Mouse (Mus musculus) right cerebral cortex, postnatal 4 days (tissue): ENCODE results near the gene S100a8.

Source experiments
- DNase-seq: peaks from one replicate; pipeline ENCODE4 v3.0.0-alpha.2; 2022

Gene S100a8

GRCm38 (mm10) chr3:90683929-90684328, 15.2 kb downstream of the S100a8 start:
- DNase-seq: no peak

- DNase-seq: no peak
Observed at GRCm38 (mm10) chr3:90686835-90687234, 18.1 kb downstream of the S100a8 start.

- no peak for DNase-seq
Observed at GRCm38 (mm10) chr3:90693496-90693895, 24.7 kb downstream of the S100a8 start.

GRCm38 (mm10) chr3:90695613-90696012, 26.8 kb downstream of the S100a8 start, which contains the start of gene S100a9:
Gene S100a9 (minus strand): TSS chr3:90695721.
- DNase-seq: no peak

GRCm38 (mm10) chr3:90702244-90702643, 33.5 kb downstream of the S100a8 start:
- no peak for DNase-seq

- no peak for DNase-seq
Observed at GRCm38 (mm10) chr3:90708523-90709202, 39.9 kb downstream of the S100a8 start.

GRCm38 (mm10) chr3:90709591-90710460, 41.0 kb downstream of the S100a8 start:
- peak; percentile 90 for DNase-seq
